Mouse (Mus musculus): ENCODE results near the gene Acin1.

DNA sequence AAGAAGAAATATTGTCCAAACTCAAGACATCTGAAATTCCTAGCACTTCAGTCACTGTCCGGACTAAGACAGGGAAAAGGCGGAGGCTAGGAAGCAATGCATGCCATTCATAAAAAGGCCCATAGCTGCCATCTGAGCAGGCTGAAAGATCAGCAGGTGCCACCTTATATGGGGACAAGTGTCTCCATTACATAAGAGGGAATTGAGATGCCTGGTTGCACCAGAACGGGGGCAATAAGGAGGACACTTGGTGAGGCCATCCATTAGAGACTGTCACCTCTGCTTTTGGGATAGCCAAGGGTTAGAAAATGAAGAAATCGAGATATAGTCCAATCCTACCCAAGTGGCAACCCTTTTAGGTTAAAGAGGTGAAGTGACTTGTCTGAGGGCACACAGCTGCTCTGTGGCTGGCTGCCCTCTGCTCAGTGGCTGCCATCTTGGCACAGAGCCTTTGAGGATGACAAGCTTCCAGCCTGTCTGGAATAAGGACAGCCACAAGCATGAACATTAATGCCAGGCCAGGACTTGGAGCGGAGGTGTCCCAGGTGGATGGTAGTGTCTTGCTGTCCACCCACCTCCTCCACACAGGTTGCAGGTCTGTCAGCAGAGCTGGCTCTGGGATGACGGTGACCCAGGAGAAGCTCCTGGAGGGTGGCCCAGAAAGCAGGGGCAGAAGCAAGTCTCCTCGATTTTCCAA, 34.1 kb upstream of the Acin1 start:
- TF ChIP-seq CTCF (IDR thresholded peaks at IDR 0.05; ENCODE audit: extremely low read depth, insufficient read length, insufficient replicate concordance, low read depth, low read length) (no peak), POLR2A (IDR thresholded peaks at IDR 0.05; ENCODE audit: low read depth, low read length) (no peak)

Data from small intestine, adult 2 months (tissue).